Mouse (Mus musculus): ENCODE results near the gene Robo1. TPM values are rescaled to one million over a fixed set of nuclear protein-coding genes. Genes with fewer than 3 reads are reported as not detected.

Gene Robo1
- polyA plus RNA-seq, 1 experiment from 2014 or later, result 49.9 TPM

- DNase-seq (ENCODE audit: low spot score), result no peak
- Histone ChIP-seq H3K27ac (no peak overlapping the region), H3K36me3 (no peaks in the 10 kb centered on the region), H3K27me3 (ENCODE audit: insufficient read depth, poor library complexity, severe bottlenecking) (no peaks in the 10 kb centered on the region), H3K9me3 (no peaks in the 10 kb centered on the region), H3K4me3 (no peak overlapping the region), H3K4me1 (replicated peaks) (peaks cover 4% of the 10 kb centered on the region; the same call in 1 of the 2 replicates)
- WGBS, result 95% methylated on average over 9 of the region's 9 CpGs
These were observed 546.0 kb downstream of the Robo1 start for GRCm38 (mm10) chr16:72854101-72854500.

GRCm38 (mm10) chr16:72854809-72855503 is 546.9 kb downstream of the Robo1 start:
- Histone ChIP-seq H3K4me1 (replicated peaks) (peaks cover 4% of the 10 kb centered on the region; the same call in 1 of the 2 replicates), H3K36me3 (no peaks in the 10 kb centered on the region), H3K4me3 (no peak overlapping the region), H3K27ac (no peak overlapping the region), H3K27me3 (ENCODE audit: insufficient read depth, poor library complexity, severe bottlenecking) (no peaks in the 10 kb centered on the region), H3K9me3 (no peaks in the 10 kb centered on the region)
- DNase-seq (ENCODE audit: low spot score), result no peak
- WGBS, result 86% methylated on average over 5 of the region's 5 CpGs

- H3K9me3 ChIP-seq, result no peaks in the 10 kb centered on the region
- WGBS, result 77% methylated on average over 7 of the region's 7 CpGs
- no peaks in the 10 kb centered on the region for H3K27me3 ChIP-seq (ENCODE audit: insufficient read depth, poor library complexity, severe bottlenecking)
- no peak overlapping the region for H3K4me3 ChIP-seq
- peaks cover 9% of the 10 kb centered on the region for H3K4me1 ChIP-seq (replicated peaks)
- no peak for DNase-seq (ENCODE audit: low spot score)
- no peak overlapping the region for H3K27ac ChIP-seq
- H3K36me3 ChIP-seq, result no peaks in the 10 kb centered on the region
These were observed 553.7 kb downstream of the Robo1 start for GRCm38 (mm10) chr16:72861707-72862277.

- Histone ChIP-seq H3K27ac (no peak overlapping the region), H3K27me3 (ENCODE audit: insufficient read depth, poor library complexity, severe bottlenecking) (no peaks in the 10 kb centered on the region), H3K9me3 (no peaks in the 10 kb centered on the region), H3K4me3 (no peak overlapping the region), H3K4me1 (replicated peaks) (peaks cover 16% of the 10 kb centered on the region), H3K36me3 (no peaks in the 10 kb centered on the region)
- 83% methylated on average over 4 of the region's 4 CpGs for WGBS
- no peak for DNase-seq (ENCODE audit: low spot score)
These were observed 557.9 kb downstream of the Robo1 start for GRCm38 (mm10) chr16:72866011-72866410.

GRCm38 (mm10) chr16:72874934-72875732 is 567.0 kb downstream of the Robo1 start:
- Histone ChIP-seq H3K27me3 (ENCODE audit: insufficient read depth, poor library complexity, severe bottlenecking) (no peaks in the 10 kb centered on the region), H3K4me3 (no peak overlapping the region), H3K36me3 (no peaks in the 10 kb centered on the region), H3K27ac (peak overlapping the region; percentile 53; the same call in 1 of the 2 replicates), H3K4me1 (replicated peaks) (peaks cover 14% of the 10 kb centered on the region), H3K9me3 (no peaks in the 10 kb centered on the region)
- 68% methylated on average over 8 of the region's 8 CpGs for WGBS
- peak; percentile 15 for DNase-seq (ENCODE audit: low spot score)

- Histone ChIP-seq H3K36me3 (no peaks in the 10 kb centered on the region), H3K9me3 (no peaks in the 10 kb centered on the region), H3K4me1 (replicated peaks) (peaks cover 11% of the 10 kb centered on the region; the same call in 1 of the 2 replicates), H3K27ac (peak overlapping the region; percentile 66), H3K27me3 (ENCODE audit: insufficient read depth, poor library complexity, severe bottlenecking) (no peaks in the 10 kb centered on the region), H3K4me3 (no peak overlapping the region)
- WGBS, result 50% methylated on average over 7 of the region's 7 CpGs
- peak; percentile 33 for DNase-seq (ENCODE audit: low spot score)
These were observed 580.0 kb downstream of the Robo1 start for GRCm38 (mm10) chr16:72888108-72888507.

- peaks cover 11% of the 10 kb centered on the region; the same call in 1 of the 2 replicates for H3K4me1 ChIP-seq (replicated peaks)
- no peaks in the 10 kb centered on the region for H3K9me3 ChIP-seq
- no peaks in the 10 kb centered on the region for H3K36me3 ChIP-seq
- no peaks in the 10 kb centered on the region for H3K27me3 ChIP-seq (ENCODE audit: insufficient read depth, poor library complexity, severe bottlenecking)
- H3K27ac ChIP-seq, result no peak overlapping the region
- no peak for DNase-seq (ENCODE audit: low spot score)
- 90% methylated on average over 9 of the region's 9 CpGs for WGBS
- H3K4me3 ChIP-seq, result no peak overlapping the region
These were observed 581.3 kb downstream of the Robo1 start for GRCm38 (mm10) chr16:72889401-72889800.

- Histone ChIP-seq H3K9me3 (no peaks in the 10 kb centered on the region), H3K36me3 (no peaks in the 10 kb centered on the region), H3K4me1 (replicated peaks) (no peaks in the 10 kb centered on the region; the same call in 1 of the 2 replicates), H3K4me3 (no peak overlapping the region), H3K27ac (no peak overlapping the region), H3K27me3 (ENCODE audit: insufficient read depth, poor library complexity, severe bottlenecking) (no peaks in the 10 kb centered on the region)
- WGBS, result 86% methylated on average over 11 of the region's 11 CpGs
- DNase-seq (ENCODE audit: low spot score), result no peak
These were observed 589.0 kb downstream of the Robo1 start for GRCm38 (mm10) chr16:72897125-72897524.

GRCm38 (mm10) chr16:72908895-72909294 is 600.8 kb downstream of the Robo1 start:
- no peak overlapping the region for H3K27ac ChIP-seq
- H3K27me3 ChIP-seq (ENCODE audit: insufficient read depth, poor library complexity, severe bottlenecking), result no peaks in the 10 kb centered on the region
- 94% methylated on average over 2 of the region's 2 CpGs for WGBS
- H3K9me3 ChIP-seq, result no peaks in the 10 kb centered on the region
- H3K4me1 ChIP-seq (replicated peaks), result peaks cover 5% of the 10 kb centered on the region; the same call in 1 of the 2 replicates
- H3K36me3 ChIP-seq, result peaks cover 5% of the 10 kb centered on the region
- DNase-seq (ENCODE audit: low spot score), result no peak
- no peak overlapping the region for H3K4me3 ChIP-seq

- DNase-seq (ENCODE audit: low spot score), result no peak
- H3K4me3 ChIP-seq, result no peak overlapping the region
- H3K27ac ChIP-seq, result no peak overlapping the region
- no peaks in the 10 kb centered on the region for H3K36me3 ChIP-seq
- no peaks in the 10 kb centered on the region; the same call in 1 of the 2 replicates for H3K4me1 ChIP-seq (replicated peaks)
- WGBS, result 79% methylated on average over 5 of the region's 5 CpGs
- H3K27me3 ChIP-seq (ENCODE audit: insufficient read depth, poor library complexity, severe bottlenecking), result no peaks in the 10 kb centered on the region
- H3K9me3 ChIP-seq, result no peaks in the 10 kb centered on the region
These were observed 605.0 kb downstream of the Robo1 start for GRCm38 (mm10) chr16:72913134-72913533.

GRCm38 (mm10) chr16:72914068-72914630 is 606.0 kb downstream of the Robo1 start:
- DNase-seq (ENCODE audit: low spot score), result no peak
- Histone ChIP-seq H3K27me3 (ENCODE audit: insufficient read depth, poor library complexity, severe bottlenecking) (no peaks in the 10 kb centered on the region), H3K36me3 (no peaks in the 10 kb centered on the region), H3K9me3 (no peaks in the 10 kb centered on the region), H3K27ac (no peak overlapping the region), H3K4me1 (replicated peaks) (no peaks in the 10 kb centered on the region; the same call in 1 of the 2 replicates), H3K4me3 (no peak overlapping the region)
- WGBS, result 80% methylated on average over 4 of the region's 4 CpGs

GRCm38 (mm10) chr16:72920013-72920412 is 611.9 kb downstream of the Robo1 start:
- no peak overlapping the region for H3K27ac ChIP-seq
- H3K4me1 ChIP-seq (replicated peaks), result peaks cover 19% of the 10 kb centered on the region
- no peak overlapping the region for H3K4me3 ChIP-seq
- DNase-seq (ENCODE audit: low spot score), result no peak
- H3K9me3 ChIP-seq, result no peaks in the 10 kb centered on the region
- WGBS, result 80% methylated on average over 3 of the region's 3 CpGs
- no peaks in the 10 kb centered on the region for H3K36me3 ChIP-seq
- no peaks in the 10 kb centered on the region for H3K27me3 ChIP-seq (ENCODE audit: insufficient read depth, poor library complexity, severe bottlenecking)

All from hindbrain, embryonic 10.5 days (tissue).